Comparison of ENCODE assay signal across 18 mouse cellular contexts in the genomic region with DNA sequence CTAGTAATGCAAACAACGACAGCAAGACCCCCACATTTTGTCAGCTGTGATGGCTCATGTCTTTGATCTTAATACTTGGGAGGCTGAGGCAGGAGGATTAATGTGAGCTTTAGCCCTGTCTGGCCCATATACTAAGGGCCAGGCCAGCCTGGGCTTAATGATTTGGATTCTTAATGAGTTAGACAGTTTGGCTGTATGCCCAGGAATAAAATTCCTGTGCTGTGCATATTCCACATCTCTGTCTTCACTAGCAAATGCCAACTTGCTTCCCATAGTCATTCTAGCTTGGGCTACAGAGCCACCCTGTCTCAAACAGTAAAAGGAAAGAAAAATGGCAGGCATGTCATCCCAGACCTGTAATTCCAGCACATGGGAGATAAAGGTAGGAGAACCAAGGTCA. TPM values are rescaled to one million over a fixed set of nuclear protein-coding genes. Genes with fewer than 3 reads are reported as not detected.
DNase-seq lines count a peak whose midpoint lies in the region; ATAC-seq and TF ChIP-seq lines count a peak whose summit lies in the region.
"Had no signal": no experiment of that assay in that cellular context is flagged by ENCODE, and none has a peak within 500 bp of the region (broad histone marks: within the 10 kb centered on the region; RNA-seq: fewer than 3 reads in every experiment).

No protein-coding gene starts in this region.

- 88% methylated on average over 1 of the region's 1 CpGs for WGBS in kidney, embryonic 14.5 days
- WGBS in lung, embryonic 14.5 days, result 60% methylated on average over 1 of the region's 1 CpGs
- 90% methylated on average over 1 of the region's 1 CpGs for WGBS in hindbrain, embryonic 13.5 days

- no peak for ATAC-seq in kidney, embryonic 14.5 days (ENCODE audit: low FRiP score, low TSS enrichment)
- ATAC-seq in lung, embryonic 14.5 days (ENCODE audit: insufficient read depth), result no peak
- ATAC-seq in hindbrain, embryonic 13.5 days (ENCODE audit: low FRiP score), result no peak
- ATAC-seq: CD4-positive, CD25-positive, alpha-beta regulatory T cell, adult 4 months; forebrain, embryonic 15.5 days; hindbrain, embryonic 16.5 days had no signal

- TF ChIP-seq CTCF in lung, embryonic 14.5 days (IDR thresholded peaks at IDR 0.05; ENCODE audit: low read depth), result no peak

- peaks cover 6% of the 10 kb centered on the region; the same call in 1 of the 2 replicates for H3K4me1 ChIP-seq in kidney, embryonic 14.5 days (ENCODE audit: control insufficient read depth, insufficient read depth, low read length)
- no peaks in the 10 kb centered on the region for H3K4me1 ChIP-seq in lung, embryonic 14.5 days (ENCODE audit: insufficient read depth)
- peaks cover 30% of the 10 kb centered on the region for H3K4me1 ChIP-seq in hindbrain, embryonic 13.5 days (replicated peaks)

- H3K9me3 ChIP-seq in kidney, embryonic 14.5 days (ENCODE audit: control insufficient read depth, low read length), result no peaks in the 10 kb centered on the region
- no peaks in the 10 kb centered on the region for H3K9me3 ChIP-seq in lung, embryonic 14.5 days (ENCODE audit: low read depth, low read length)
- H3K9me3 ChIP-seq in hindbrain, embryonic 13.5 days, result no peaks in the 10 kb centered on the region
- H3K9me3 ChIP-seq: embryonic facial prominence, embryonic 12.5 days; forebrain, embryonic 15.5 days; G1E; heart, embryonic 13.5 days had no signal

- H3K9ac ChIP-seq in kidney, embryonic 14.5 days (ENCODE audit: low read depth, low read length), result no peak overlapping the region
- no peak overlapping the region for H3K9ac ChIP-seq in lung, embryonic 14.5 days
- H3K9ac ChIP-seq in hindbrain, embryonic 13.5 days, result no peak overlapping the region
- H3K9ac ChIP-seq: embryonic facial prominence, embryonic 12.5 days; forebrain, embryonic 15.5 days; heart, embryonic 13.5 days had no signal

- no peak overlapping the region for H3K27ac ChIP-seq in kidney, embryonic 14.5 days (ENCODE audit: low read depth, low read length)
- H3K27ac ChIP-seq in lung, embryonic 14.5 days (ENCODE audit: low read depth), result no peak overlapping the region
- H3K27ac ChIP-seq in hindbrain, embryonic 13.5 days, result no peak overlapping the region
- H3K27ac ChIP-seq: embryonic facial prominence, embryonic 12.5 days; forebrain, embryonic 15.5 days; heart, embryonic 13.5 days had no signal

- DNase-seq in cerebellum, adult 18-20 months, result peak; percentile 14 to 28
- no peak for DNase-seq in cerebellum, postnatal 4 days (ENCODE audit: low spot score in 2 of 2)
- peak; percentile 63 for DNase-seq in kidney, adult 9 months
- peak; percentile 19 for DNase-seq in lung, embryonic 14.5 days
- no peak for DNase-seq in lung, postnatal 4 days
- DNase-seq: adrenal gland, postnatal 10 days; B cell, adult 2 months; gastrocnemius, postnatal 36 days; heart, adult 11 months; heart, postnatal 36 days had no signal

- H3K4me2 ChIP-seq in kidney, embryonic 14.5 days (replicated peaks; ENCODE audit: low read depth, low read length), result no peak overlapping the region
- H3K4me2 ChIP-seq in lung, embryonic 14.5 days, result no peak overlapping the region
- H3K4me2 ChIP-seq in hindbrain, embryonic 13.5 days, result no peak overlapping the region
- H3K4me2 ChIP-seq: embryonic facial prominence, embryonic 12.5 days; forebrain, embryonic 15.5 days; heart, embryonic 13.5 days had no signal

- H3K27me3 ChIP-seq in kidney, embryonic 14.5 days (ENCODE audit: control insufficient read depth, insufficient read depth, low read length), result no peaks in the 10 kb centered on the region; the same call in 1 of the 2 replicates
- no peaks in the 10 kb centered on the region for H3K27me3 ChIP-seq in lung, embryonic 14.5 days (ENCODE audit: insufficient read depth, low read length)
- H3K27me3 ChIP-seq in hindbrain, embryonic 13.5 days, result no peaks in the 10 kb centered on the region
- H3K27me3 ChIP-seq: embryonic facial prominence, embryonic 12.5 days; forebrain, embryonic 15.5 days; heart, embryonic 13.5 days had no signal

- H3K36me3 ChIP-seq in kidney, embryonic 14.5 days (ENCODE audit: control insufficient read depth, insufficient read depth, low read length), result no peaks in the 10 kb centered on the region
- H3K36me3 ChIP-seq in lung, embryonic 14.5 days (ENCODE audit: insufficient read depth), result no peaks in the 10 kb centered on the region
- H3K36me3 ChIP-seq in hindbrain, embryonic 13.5 days, result no peaks in the 10 kb centered on the region
- H3K36me3 ChIP-seq: embryonic facial prominence, embryonic 12.5 days; forebrain, embryonic 15.5 days; G1E; heart, embryonic 13.5 days had no signal

- no peak overlapping the region for H3K4me3 ChIP-seq in kidney, embryonic 14.5 days (ENCODE audit: low read length)
- H3K4me3 ChIP-seq in lung, embryonic 14.5 days (ENCODE audit: low read depth, low read length), result no peak overlapping the region
- no peak overlapping the region for H3K4me3 ChIP-seq in hindbrain, embryonic 13.5 days
- H3K4me3 ChIP-seq: embryonic facial prominence, embryonic 12.5 days; forebrain, embryonic 15.5 days; heart, embryonic 13.5 days had no signal

RNA-seq across cellular contexts. Expression of gene Herc3, which starts 4.3 kb away (rescaled TPM):
- 5.0 and 10.4 TPM in 2 replicates for polyA plus RNA-seq in kidney, embryonic 14.5 days (2014; fragmentation: Nextera tagmentation; extraction: Ambion mirVana)
- 9.7 and 11.6 TPM in 2 replicates for polyA plus RNA-seq in lung, embryonic 14.5 days (2014; fragmentation: Nextera tagmentation; extraction: Ambion mirVana)
- 21.7 and 22.0 TPM in 2 replicates for polyA plus RNA-seq in hindbrain, embryonic 13.5 days (2015; fragmentation: Nextera tagmentation; extraction: Ambion mirVana)

Comparison
In these comparisons a context has a peak if more than half of its experiments do, and no peak if none do; other contexts are left out.
1. DNase-seq: peak in cerebellum, adult 18-20 months (2 of 2), kidney, adult 9 months (single experiment) and lung, embryonic 14.5 days (single experiment); none in cerebellum, postnatal 4 days (0 of 2) and lung, postnatal 4 days (0 of 2).